In genomic region chrX:96135581-96135980, GRCm38 (mm10) we compare ENCODE assay signal across 20 mouse cellular contexts. TPM values are rescaled to one million over a fixed set of nuclear protein-coding genes. Genes with fewer than 3 reads are reported as not detected.
DNase-seq lines count a peak whose midpoint lies in the region; ATAC-seq and TF ChIP-seq lines count a peak whose summit lies in the region.
"Had no signal": no experiment of that assay in that cellular context is flagged by ENCODE, and none has a peak within 500 bp of the region (broad histone marks: within the 10 kb centered on the region; RNA-seq: fewer than 3 reads in every experiment).

No protein-coding gene starts in this region.

- H3K4me2 ChIP-seq in heart, postnatal 0 days (ENCODE audit: low read depth, low read length): no peak overlapping the region
- H3K4me2 ChIP-seq in lung, embryonic 16.5 days (ENCODE audit: low read depth, low read length): no peak overlapping the region
- H3K4me2 ChIP-seq in forebrain, embryonic 16.5 days (ENCODE audit: low read length): no peak overlapping the region
- H3K4me2 ChIP-seq: embryonic facial prominence, embryonic 15.5 days; limb, embryonic 12.5 days; liver, embryonic 13.5 days; midbrain, embryonic 13.5 days; neural tube, embryonic 13.5 days had no signal

- 69% methylated on average over 4 of the region's 4 CpGs for WGBS in heart, postnatal 0 days
- WGBS in lung, embryonic 16.5 days: 80% methylated on average over 4 of the region's 4 CpGs
- WGBS in forebrain, embryonic 16.5 days: 92% methylated on average over 4 of the region's 4 CpGs

- H3K27me3 ChIP-seq in heart, postnatal 0 days (ENCODE audit: control insufficient read depth, insufficient read depth, low read length): no peaks in the 10 kb centered on the region
- H3K27me3 ChIP-seq in lung, embryonic 16.5 days (ENCODE audit: control insufficient read depth, insufficient read depth, low read depth, low read length): no peaks in the 10 kb centered on the region
- no peaks in the 10 kb centered on the region for H3K27me3 ChIP-seq in forebrain, embryonic 16.5 days (replicated peaks; ENCODE audit: control insufficient read depth, insufficient read depth, low read length)
- H3K27me3 ChIP-seq: embryonic facial prominence, embryonic 15.5 days; liver, embryonic 13.5 days; midbrain, embryonic 13.5 days; neural tube, embryonic 13.5 days; Patski had no signal

- H3K9ac ChIP-seq in heart, postnatal 0 days (replicated peaks; ENCODE audit: low read depth, low read length): no peak overlapping the region
- H3K9ac ChIP-seq in lung, embryonic 16.5 days (ENCODE audit: low read length): no peak overlapping the region
- no peak overlapping the region for H3K9ac ChIP-seq in forebrain, embryonic 16.5 days (replicated peaks; ENCODE audit: low read depth, low read length)
- H3K9ac ChIP-seq: embryonic facial prominence, embryonic 15.5 days; limb, embryonic 12.5 days; liver, embryonic 13.5 days; midbrain, embryonic 13.5 days; neural tube, embryonic 13.5 days had no signal

- no peak for ATAC-seq in heart, postnatal 0 days (ENCODE audit: insufficient read depth, low read depth)
- peak; percentile 45 for ATAC-seq in lung, embryonic 16.5 days (ENCODE audit: low read depth)
- ATAC-seq in forebrain, embryonic 16.5 days: no peak
- ATAC-seq: CD4-positive, CD25-positive, alpha-beta regulatory T cell, adult 4 months; midbrain, embryonic 13.5 days had no signal

- no peak for TF ChIP-seq CTCF in gastrocnemius, adult 2 months (IDR thresholded peaks at IDR 0.05)
- TF ChIP-seq CTCF in heart, postnatal 0 days (IDR thresholded peaks at IDR 0.05; ENCODE audit: low read depth): no peak

- peak overlapping the region; percentile 68; the same call in 1 of the 2 replicates for H3K27ac ChIP-seq in gastrocnemius, adult 2 months
- H3K27ac ChIP-seq in heart, postnatal 0 days (ENCODE audit: low read depth): peak overlapping the region; percentile 80
- H3K27ac ChIP-seq in lung, embryonic 16.5 days (ENCODE audit: low read length): peak overlapping the region; percentile 37; the same call in 1 of the 2 replicates
- no peak overlapping the region for H3K27ac ChIP-seq in forebrain, embryonic 16.5 days (ENCODE audit: low read length)
- H3K27ac ChIP-seq: embryonic facial prominence, embryonic 15.5 days; forebrain, embryonic 10.5 days; limb, embryonic 12.5 days; midbrain, embryonic 13.5 days; neural tube, embryonic 13.5 days had no signal

- DNase-seq in gastrocnemius, adult 2 months: no peak
- no peak for DNase-seq in gastrocnemius, postnatal 36 days
- DNase-seq in heart, postnatal 0 days (ENCODE audit: low spot score): no peak
- DNase-seq in heart, postnatal 36 days: no peak
- DNase-seq in lung, adult 18-20 months: no peak
- DNase-seq: adrenal gland, postnatal 14 days; cerebellum, adult 11-12 months; cerebellum, postnatal 14 days; kidney, adult 9 months; liver, embryonic 13.5 days; thymus, postnatal 14 days had no signal

- peaks cover 8% of the 10 kb centered on the region; the same call in 1 of the 2 replicates for H3K4me1 ChIP-seq in heart, postnatal 0 days (ENCODE audit: control insufficient read depth, insufficient read depth)
- peaks cover 11% of the 10 kb centered on the region for H3K4me1 ChIP-seq in lung, embryonic 16.5 days (replicated peaks; ENCODE audit: control insufficient read depth, insufficient read depth, low read length)
- H3K4me1 ChIP-seq in forebrain, embryonic 16.5 days (replicated peaks; ENCODE audit: control insufficient read depth, insufficient read depth, low read length): no peaks in the 10 kb centered on the region
- H3K4me1 ChIP-seq: embryonic facial prominence, embryonic 15.5 days; limb, embryonic 12.5 days; midbrain, embryonic 13.5 days; neural tube, embryonic 13.5 days had no signal

- no peak for TF ChIP-seq EP300 in heart, postnatal 0 days (IDR thresholded peaks at IDR 0.05; ENCODE audit: low read depth)

- H3K36me3 ChIP-seq in heart, postnatal 0 days (replicated peaks; ENCODE audit: control insufficient read depth, insufficient read depth, low read length): no peaks in the 10 kb centered on the region
- no peaks in the 10 kb centered on the region for H3K36me3 ChIP-seq in lung, embryonic 16.5 days (ENCODE audit: control insufficient read depth, insufficient read depth, low read length)
- no peaks in the 10 kb centered on the region for H3K36me3 ChIP-seq in forebrain, embryonic 16.5 days (ENCODE audit: control insufficient read depth, insufficient read depth)
- H3K36me3 ChIP-seq: embryonic facial prominence, embryonic 15.5 days; forebrain, embryonic 10.5 days; limb, embryonic 12.5 days; liver, embryonic 13.5 days; midbrain, embryonic 13.5 days; neural tube, embryonic 13.5 days had no signal

- intact Hi-C loops in gastrocnemius, adult 2 months (cut with DNase I): no loop called here
- intact Hi-C loops in gastrocnemius, postnatal 36 days (cut with DNase I): no loop called here
- intact Hi-C loops in heart, postnatal 36 days (cut with DNase I): no loop called here

- H3K4me3 ChIP-seq in gastrocnemius, adult 2 months: no peak overlapping the region
- H3K4me3 ChIP-seq in heart, postnatal 0 days (ENCODE audit: low read depth, low read length): no peak overlapping the region
- no peak overlapping the region for H3K4me3 ChIP-seq in lung, embryonic 16.5 days (ENCODE audit: low read length)
- H3K4me3 ChIP-seq in forebrain, embryonic 16.5 days (replicated peaks; ENCODE audit: low read length): no peak overlapping the region
- H3K4me3 ChIP-seq: embryonic facial prominence, embryonic 15.5 days; forebrain, embryonic 10.5 days; limb, embryonic 12.5 days; liver, embryonic 13.5 days; midbrain, embryonic 13.5 days; neural tube, embryonic 13.5 days had no signal

- no peaks in the 10 kb centered on the region for H3K9me3 ChIP-seq in heart, postnatal 0 days (replicated peaks; ENCODE audit: control insufficient read depth, low read length)
- H3K9me3 ChIP-seq in lung, embryonic 16.5 days (ENCODE audit: control insufficient read depth, low read length): no peaks in the 10 kb centered on the region
- H3K9me3 ChIP-seq in forebrain, embryonic 16.5 days (ENCODE audit: control insufficient read depth, low read length): no peaks in the 10 kb centered on the region
- H3K9me3 ChIP-seq: embryonic facial prominence, embryonic 15.5 days; forebrain, embryonic 10.5 days; limb, embryonic 12.5 days; liver, embryonic 13.5 days; midbrain, embryonic 13.5 days; neural tube, embryonic 13.5 days had no signal

RNA-seq across cellular contexts. Expression of gene Msn, which starts 39.7 kb away (rescaled TPM):
- total RNA-seq in gastrocnemius, adult 2 months (2021): 10 to 100 TPM; 23.3 to 33.8 TPM
- total RNA-seq in gastrocnemius, postnatal 36 days (2021): 10 to 100 TPM; 24.7 to 26.7 TPM
- 102 and 128 TPM in 2 replicates for total RNA-seq in heart, postnatal 0 days (2014; rRNA removed; ENCODE audit: low replicate concordance)
- polyA plus RNA-seq in heart, postnatal 0 days (2015; fragmentation: Nextera tagmentation; extraction: Ambion mirVana): 107 and 116 TPM in 2 replicates
- total RNA-seq in heart, postnatal 36 days (2021): 100 to 1,000 TPM; 116 to 124 TPM
- 236 and 246 TPM in 2 replicates for polyA plus RNA-seq in lung, embryonic 16.5 days (2015; fragmentation: Nextera tagmentation; extraction: Ambion mirVana)
- polyA plus RNA-seq in forebrain, embryonic 16.5 days (2015; fragmentation: Nextera tagmentation; extraction: Ambion mirVana): 37.9 and 47.5 TPM in 2 replicates
